In the genomic region with DNA sequence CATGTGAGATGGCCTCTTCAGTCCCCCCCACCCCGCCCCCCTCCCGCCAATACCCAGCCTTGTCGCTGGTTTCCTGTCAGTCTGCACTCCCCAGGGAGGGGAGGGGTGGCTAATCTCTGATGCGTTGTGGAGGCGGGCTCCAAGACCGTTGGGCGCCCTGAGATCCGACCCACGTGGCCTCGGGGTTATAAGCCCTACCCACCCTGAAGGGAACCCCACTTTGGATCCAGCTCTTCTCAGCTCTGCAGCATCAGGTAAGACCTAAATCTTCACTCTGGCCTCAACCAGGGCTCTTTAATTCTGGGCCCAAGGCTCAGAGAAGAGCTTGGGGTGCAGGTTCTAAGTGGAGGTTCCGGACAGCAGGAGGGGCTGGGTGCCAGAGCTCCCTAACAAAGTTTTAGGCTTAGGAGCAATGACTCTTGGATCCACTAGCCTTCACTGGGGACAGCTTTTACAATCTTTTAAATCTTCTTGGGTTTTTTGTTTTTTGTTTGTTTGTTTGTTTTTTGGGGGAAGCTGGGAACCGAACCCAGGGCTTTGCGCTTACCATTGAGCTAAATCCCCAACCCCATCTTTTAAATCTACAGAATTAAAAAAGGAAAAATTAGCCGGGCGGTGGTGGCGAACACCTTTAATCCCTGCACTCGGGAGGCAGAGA, we compare ENCODE assay signal across 10 mouse cellular contexts. TPM values are rescaled to one million over a fixed set of nuclear protein-coding genes. Genes with fewer than 3 reads are reported as not detected.
A peak's percentile ranks its signal among the peaks of the same experiment; 100 is the strongest.
DNase-seq lines count a peak whose midpoint lies in the region; ATAC-seq and TF ChIP-seq lines count a peak whose summit lies in the region.
"Had no signal": no experiment of that assay in that cellular context is flagged by ENCODE, and none has a peak within 500 bp of the region (broad histone marks: within the 10 kb centered on the region; RNA-seq: fewer than 3 reads in every experiment).

No protein-coding gene starts in this region.

- peak; percentile 49 to 62 for DNase-seq in adrenal gland, adult (ENCODE audit: inconsistent age in 2 of 2, low spot score in 1 of 2)
- no peak for DNase-seq in adrenal gland, adult 8-10 months
- peak; percentile 99 for DNase-seq in 416B (ENCODE audit: low read depth)
- DNase-seq in cerebellum, adult 2 months, result no peak

- no peak overlapping the region for H3K27ac ChIP-seq in cortical plate, adult 2 months (ENCODE audit: insufficient read depth, low read length)
- no peak overlapping the region for H3K27ac ChIP-seq in cerebellum, adult 2 months (ENCODE audit: insufficient read depth, low read length)
- H3K27ac ChIP-seq: neural tube, embryonic 13.5 days had no signal

- 0 out of 2 replicates have a peak, but pooled peaks have one; percentile 10 for TF ChIP-seq POLR2A in cortical plate, adult 2 months (IDR thresholded peaks at IDR 0.05; ENCODE audit: extremely low read depth, insufficient read depth, low read length)
- no peak for TF ChIP-seq POLR2A in cerebellum, adult 2 months (IDR thresholded peaks at IDR 0.05; ENCODE audit: borderline replicate concordance, insufficient read depth, low read length)

- peak; percentile 57 for ATAC-seq in inflammation-experienced regulatory T-cells, adult 6 months
- peak; percentile 43 for ATAC-seq in megakaryocyte-erythroid progenitor cell, adult 5-6 weeks (replicated peaks; ENCODE audit: low FRiP score, low TSS enrichment, poor library complexity, severe bottlenecking)
- ATAC-seq in frontal cortex, adult (ENCODE audit: low TSS enrichment), result no peak

- no peak for TF ChIP-seq CTCF in cortical plate, adult 2 months (IDR thresholded peaks at IDR 0.05; ENCODE audit: extremely low read depth, insufficient read depth, low read length)
- TF ChIP-seq CTCF in cerebellum, adult 2 months (IDR thresholded peaks at IDR 0.05; ENCODE audit: borderline replicate concordance, insufficient read depth, low read depth, low read length), result no peak

- H3K4me3 ChIP-seq in cortical plate, adult 2 months (ENCODE audit: insufficient read depth, low read length), result no peak overlapping the region; the same call in 1 of the 2 replicates
- no peak overlapping the region for H3K4me3 ChIP-seq in cerebellum, adult 2 months (replicated peaks; ENCODE audit: insufficient read depth, low read depth, low read length)
- H3K4me3 ChIP-seq: neural tube, embryonic 13.5 days had no signal

- no peaks in the 10 kb centered on the region for H3K27me3 ChIP-seq in cerebellum, adult 2 months (ENCODE audit: control insufficient read depth, insufficient read depth, low read length)
- H3K27me3 ChIP-seq: neural tube, embryonic 13.5 days had no signal

- H3K4me1 ChIP-seq in cortical plate, adult 2 months (ENCODE audit: control insufficient read depth, insufficient read depth, low read length), result no peaks in the 10 kb centered on the region
- H3K4me1 ChIP-seq in cerebellum, adult 2 months (ENCODE audit: control insufficient read depth, insufficient read depth, low read length), result no peaks in the 10 kb centered on the region; the same call in 1 of the 2 replicates

- WGBS in cerebellum, adult 2 months, result 69% methylated on average over 17 of the region's 17 CpGs

RNA-seq across cellular contexts. Expression of a gene that starts 4.9 kb away (rescaled TPM):
- total RNA-seq in adrenal gland, adult 8-10 months (2022), result 10 to 100 TPM in 2 of 4 experiments, 1 to 10 TPM in 2; 5.9 to 32.3 (median 18.0) TPM
- polyA plus RNA-seq in cortical plate, adult 2 months (2012; rRNA removed), result 269 and 297 TPM in 2 replicates
- 1 to 10 TPM; 1.7 to 3.8 (median 3.4) TPM for polyA plus RNA-seq in inflammation-experienced regulatory T-cells, adult 6 months (2017; shearing (Covaris generic))
- total RNA-seq in megakaryocyte-erythroid progenitor cell, adult 5-6 weeks (2014; fragmentation: Nextera tagmentation), result 5.5 and 20.3 TPM in 2 replicates
- total RNA-seq in megakaryocyte-erythroid progenitor cell, adult 5-6 weeks (2017), result 3.5 and 5.4 TPM in 2 replicates
- polyA plus RNA-seq in cerebellum, adult 2 months (2012; rRNA removed), result 198 TPM in 2 replicates
- total RNA-seq: gastrocnemius, adult 8-10 months had no signal

RNA-seq across cellular contexts. Expression of a gene that starts 18.1 kb away (rescaled TPM):
- 10 to 100 TPM; 73.7 to 85.1 (median 84.2) TPM for total RNA-seq in adrenal gland, adult 8-10 months (2022)
- polyA plus RNA-seq in cortical plate, adult 2 months (2012; rRNA removed), result 153 and 154 TPM in 2 replicates
- 100 to 1,000 TPM; 357 to 377 (median 371) TPM for polyA plus RNA-seq in inflammation-experienced regulatory T-cells, adult 6 months (2017; shearing (Covaris generic))
- total RNA-seq in megakaryocyte-erythroid progenitor cell, adult 5-6 weeks (2014; fragmentation: Nextera tagmentation), result 146 and 192 TPM in 2 replicates
- total RNA-seq in megakaryocyte-erythroid progenitor cell, adult 5-6 weeks (2017), result 55.2 and 75.2 TPM in 2 replicates
- 155 and 158 TPM in 2 replicates for polyA plus RNA-seq in cerebellum, adult 2 months (2012; rRNA removed)

RNA-seq across cellular contexts. Expression of a gene that starts 37.9 kb away (rescaled TPM):
- total RNA-seq in adrenal gland, adult 8-10 months (2022), result not detected
- 0.06 TPM in 1 of 2 replicates, not detected in the other for polyA plus RNA-seq in cortical plate, adult 2 months (2012; rRNA removed)
- not detected for polyA plus RNA-seq in inflammation-experienced regulatory T-cells, adult 6 months (2017; shearing (Covaris generic))
- 7.9 TPM in 1 of 2 replicates, not detected in the other for total RNA-seq in megakaryocyte-erythroid progenitor cell, adult 5-6 weeks (2014; fragmentation: Nextera tagmentation)
- 7.6 and 31.9 TPM in 2 replicates for total RNA-seq in megakaryocyte-erythroid progenitor cell, adult 5-6 weeks (2017)
- 0.08 and 0.11 TPM in 2 replicates for polyA plus RNA-seq in cerebellum, adult 2 months (2012; rRNA removed)
- total RNA-seq: gastrocnemius, adult 8-10 months had no signal

Comparison
In these comparisons a context has a peak if more than half of its experiments do, and no peak if none do; other contexts are left out.
1. DNase-seq: peak in adrenal gland, adult (2 of 2) and 416B (single experiment); none in adrenal gland, adult 8-10 months (single experiment) and cerebellum, adult 2 months (0 of 2).
2. RNA of a gene that starts 4.9 kb away (polyA plus RNA-seq): 269 to 297 TPM in cortical plate, adult 2 months and 198 TPM in cerebellum, adult 2 months; 1.7 to 3.8 TPM in inflammation-experienced regulatory T-cells, adult 6 months; every median in the first group is over 10 times any median in the second.